Mouse (Mus musculus): ENCODE measurements at regions not wholly inside any gene's neighbourhood (a gene's known extent, or its start where the extent isn't known, plus 50 kb on each side); places are given as distances from the start of the nearest gene placed in this dataset.
A peak's percentile ranks its signal among the peaks of the same experiment; 100 is the strongest.

DNA sequence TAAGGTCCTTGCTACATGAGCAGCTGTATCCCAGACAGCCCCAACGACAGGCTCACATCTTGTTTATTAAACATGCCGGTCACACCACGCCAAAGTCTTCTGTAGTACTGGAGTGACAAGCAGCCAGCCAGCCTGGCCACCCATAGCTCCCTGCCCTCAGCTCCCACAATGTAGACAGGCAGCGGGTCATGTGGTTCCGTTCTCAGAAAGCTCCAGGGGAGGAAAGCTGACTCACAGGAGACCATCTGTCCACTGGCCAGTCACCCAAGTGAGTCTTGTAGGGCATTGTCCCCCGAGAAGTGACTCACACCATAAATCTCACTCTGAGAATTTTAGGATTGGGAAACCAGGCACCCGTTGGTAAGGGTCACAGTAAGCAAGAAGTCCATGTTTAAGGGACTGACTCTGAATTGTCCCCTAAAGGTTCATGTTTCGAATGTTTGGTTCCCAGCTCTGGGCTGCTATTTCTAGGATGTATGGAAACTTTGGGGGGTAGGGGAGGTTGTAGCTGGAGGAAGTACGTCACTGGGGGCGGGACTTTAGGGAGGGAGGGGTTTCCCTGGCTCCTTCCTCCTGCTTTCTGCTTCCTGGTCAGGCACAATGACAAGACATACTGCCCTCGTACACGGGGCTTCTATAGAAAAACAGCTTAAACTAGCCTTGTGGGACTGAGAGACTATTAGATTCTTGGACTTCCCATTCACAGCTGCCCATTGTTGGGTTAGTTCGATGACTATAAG, 203.0 kb upstream of the Tbx3 start:
- no peak overlapping the region for H3K27ac ChIP-seq
- H3K4me1 ChIP-seq = peaks cover 6% of the 10 kb centered on the region; the same call in 1 of the 2 replicates
- H3K36me3 ChIP-seq = no peaks in the 10 kb centered on the region
- no peaks in the 10 kb centered on the region for H3K9me3 ChIP-seq
- H3K4me2 ChIP-seq (replicated peaks) = no peak overlapping the region
- no peak overlapping the region for H3K4me3 ChIP-seq
- H3K27me3 ChIP-seq = no peaks in the 10 kb centered on the region
- WGBS = 83% methylated on average over 13 of the region's 13 CpGs
- ATAC-seq (ENCODE audit: low FRiP score, low read depth) = no peak
- no peak overlapping the region for H3K9ac ChIP-seq

DNA sequence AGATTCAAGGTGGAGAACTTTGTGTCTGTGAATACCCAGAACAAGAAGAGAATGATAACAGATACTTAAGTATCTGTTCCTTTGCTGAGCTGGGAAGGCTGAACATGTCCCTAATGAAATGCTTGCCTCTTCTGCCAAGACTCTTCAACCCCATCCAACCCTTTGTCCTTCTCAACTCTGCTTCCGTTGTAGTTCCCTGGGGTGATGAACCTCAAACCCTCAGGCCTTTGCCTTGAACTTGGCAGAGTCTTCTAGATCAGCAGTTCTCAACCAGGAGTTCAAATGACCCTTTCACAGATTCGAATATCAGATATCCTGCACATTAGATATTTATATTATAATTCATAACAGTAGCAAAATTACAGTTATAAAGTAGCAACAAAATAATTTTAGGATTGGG, 192.5 kb upstream of the Tbx3 start:
- Histone ChIP-seq H3K4me1 (peaks cover 20% of the 10 kb centered on the region), H3K27me3 (peaks cover 11% of the 10 kb centered on the region), H3K36me3 (no peaks in the 10 kb centered on the region), H3K27ac (no peak overlapping the region), H3K4me3 (no peak overlapping the region), H3K9ac (no peak overlapping the region), H3K9me3 (peaks cover 4% of the 10 kb centered on the region), H3K4me2 (replicated peaks) (no peak overlapping the region)
- ATAC-seq (ENCODE audit: low FRiP score, low read depth) = no peak
- 83% methylated on average over 2 of the region's 2 CpGs for WGBS

GRCm38 (mm10) chr5:119478331-119478730, 192.1 kb upstream of the Tbx3 start:
- no peak overlapping the region for H3K4me2 ChIP-seq (replicated peaks)
- ATAC-seq (ENCODE audit: low FRiP score, low read depth) = no peak
- H3K27me3 ChIP-seq = peaks cover 11% of the 10 kb centered on the region
- H3K4me3 ChIP-seq = no peak overlapping the region
- H3K36me3 ChIP-seq = no peaks in the 10 kb centered on the region
- peaks cover 4% of the 10 kb centered on the region for H3K9me3 ChIP-seq
- H3K9ac ChIP-seq = no peak overlapping the region
- 87% methylated on average over 4 of the region's 4 CpGs for WGBS
- H3K4me1 ChIP-seq = peaks cover 20% of the 10 kb centered on the region
- H3K27ac ChIP-seq = no peak overlapping the region

- no peak for ATAC-seq (ENCODE audit: low FRiP score, low read depth)
- Histone ChIP-seq H3K9me3 (no peaks in the 10 kb centered on the region), H3K4me1 (peaks cover 20% of the 10 kb centered on the region), H3K27me3 (peaks cover 15% of the 10 kb centered on the region), H3K4me2 (replicated peaks) (peak overlapping the region; percentile 38), H3K36me3 (no peaks in the 10 kb centered on the region), H3K27ac (peak overlapping the region; percentile 39; the same call in 1 of the 2 replicates), H3K4me3 (no peak overlapping the region), H3K9ac (no peak overlapping the region)
- 24% methylated on average over 28 of the region's 28 CpGs for WGBS
Measured at GRCm38 (mm10) chr5:119480191-119481190, 190.0 kb upstream of the Tbx3 start.

GRCm38 (mm10) chr5:119483706-119484105, 186.8 kb upstream of the Tbx3 start:
- no peaks in the 10 kb centered on the region for H3K9me3 ChIP-seq
- 81% methylated on average over 8 of the region's 8 CpGs for WGBS
- peaks cover 13% of the 10 kb centered on the region for H3K27me3 ChIP-seq
- no peak overlapping the region for H3K4me2 ChIP-seq (replicated peaks)
- no peaks in the 10 kb centered on the region for H3K36me3 ChIP-seq
- H3K9ac ChIP-seq = no peak overlapping the region
- peaks cover 30% of the 10 kb centered on the region for H3K4me1 ChIP-seq
- H3K27ac ChIP-seq = no peak overlapping the region
- H3K4me3 ChIP-seq = no peak overlapping the region
- ATAC-seq (ENCODE audit: low FRiP score, low read depth) = no peak

- Histone ChIP-seq H3K4me3 (no peak overlapping the region), H3K4me1 (peaks cover 11% of the 10 kb centered on the region), H3K4me2 (replicated peaks) (no peak overlapping the region), H3K27ac (no peak overlapping the region), H3K9ac (no peak overlapping the region), H3K36me3 (no peaks in the 10 kb centered on the region), H3K9me3 (no peaks in the 10 kb centered on the region), H3K27me3 (peaks cover 18% of the 10 kb centered on the region)
- no peak for ATAC-seq (ENCODE audit: low FRiP score, low read depth)
Measured at GRCm38 (mm10) chr5:119486196-119486595, 184.3 kb upstream of the Tbx3 start.

- H3K36me3 ChIP-seq = no peaks in the 10 kb centered on the region
- WGBS = 16% methylated on average over 8 of the region's 8 CpGs
- no peak overlapping the region for H3K27ac ChIP-seq
- H3K27me3 ChIP-seq = peaks cover 16% of the 10 kb centered on the region; the same call in 1 of the 2 replicates
- H3K4me2 ChIP-seq (replicated peaks) = no peak overlapping the region
- 0 out of 2 replicates have a peak, but pooled peaks have one; percentile 15 for ATAC-seq (ENCODE audit: low FRiP score, low read depth)
- no peak overlapping the region for H3K9ac ChIP-seq
- no peak overlapping the region for H3K4me3 ChIP-seq
- no peaks in the 10 kb centered on the region for H3K9me3 ChIP-seq
- H3K4me1 ChIP-seq = peaks cover 10% of the 10 kb centered on the region; the same call in 1 of the 2 replicates
Measured at GRCm38 (mm10) chr5:119487184-119487583, 183.3 kb upstream of the Tbx3 start.

GRCm38 (mm10) chr5:119497501-119497900, 173.0 kb upstream of the Tbx3 start:
- H3K27me3 ChIP-seq = peaks cover 41% of the 10 kb centered on the region
- no peak for ATAC-seq (ENCODE audit: low FRiP score, low read depth)
- H3K9ac ChIP-seq = no peak overlapping the region
- H3K36me3 ChIP-seq = no peaks in the 10 kb centered on the region
- 85% methylated on average over 1 of the region's 1 CpGs for WGBS
- H3K27ac ChIP-seq = no peak overlapping the region
- H3K4me2 ChIP-seq (replicated peaks) = no peak overlapping the region
- no peaks in the 10 kb centered on the region for H3K4me1 ChIP-seq
- no peaks in the 10 kb centered on the region for H3K9me3 ChIP-seq
- no peak overlapping the region for H3K4me3 ChIP-seq

DNA sequence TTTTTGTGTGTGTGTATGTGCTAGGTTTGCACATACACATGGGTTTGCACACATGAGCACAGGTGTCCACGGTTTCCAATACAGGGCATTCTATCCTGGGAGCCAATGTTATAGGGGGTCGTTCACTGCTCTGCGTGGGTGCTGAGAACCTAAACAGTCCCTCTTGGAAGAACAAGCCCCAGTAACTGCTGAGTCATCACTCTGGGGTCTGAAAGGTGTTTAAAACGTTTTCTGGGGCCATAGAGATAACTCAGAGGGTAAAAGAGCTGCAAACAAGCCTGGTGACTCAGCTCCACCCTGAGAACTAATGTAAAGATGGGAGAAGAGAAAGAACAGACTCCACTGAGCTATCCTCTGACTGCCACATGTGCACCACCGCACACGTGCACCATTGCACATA, 172.0 kb upstream of the Tbx3 start:
- no peak overlapping the region for H3K4me2 ChIP-seq (replicated peaks)
- no peaks in the 10 kb centered on the region for H3K36me3 ChIP-seq
- 65% methylated on average over 6 of the region's 6 CpGs for WGBS
- H3K27ac ChIP-seq = no peak overlapping the region
- no peak overlapping the region for H3K9ac ChIP-seq
- no peaks in the 10 kb centered on the region for H3K9me3 ChIP-seq
- H3K4me3 ChIP-seq = no peak overlapping the region
- H3K27me3 ChIP-seq = peaks cover 41% of the 10 kb centered on the region
- no peak for ATAC-seq (ENCODE audit: low FRiP score, low read depth)
- H3K4me1 ChIP-seq = no peaks in the 10 kb centered on the region

- 25% methylated on average over 14 of the region's 14 CpGs for WGBS
- Histone ChIP-seq H3K9ac (no peak overlapping the region), H3K4me2 (replicated peaks) (0 out of 2 replicates have a peak overlapping the region, but pooled peaks have one; percentile 11), H3K27me3 (peaks cover 36% of the 10 kb centered on the region), H3K36me3 (no peaks in the 10 kb centered on the region), H3K9me3 (0 out of 2 replicates have a peak, but pooled peaks cover 6% of the 10 kb centered on the region), H3K27ac (no peak overlapping the region), H3K4me1 (0 out of 2 replicates have a peak, but pooled peaks cover 8% of the 10 kb centered on the region), H3K4me3 (no peak overlapping the region)
- no peak for ATAC-seq (ENCODE audit: low FRiP score, low read depth)
Measured at GRCm38 (mm10) chr5:119507709-119508108, 162.8 kb upstream of the Tbx3 start.

DNA sequence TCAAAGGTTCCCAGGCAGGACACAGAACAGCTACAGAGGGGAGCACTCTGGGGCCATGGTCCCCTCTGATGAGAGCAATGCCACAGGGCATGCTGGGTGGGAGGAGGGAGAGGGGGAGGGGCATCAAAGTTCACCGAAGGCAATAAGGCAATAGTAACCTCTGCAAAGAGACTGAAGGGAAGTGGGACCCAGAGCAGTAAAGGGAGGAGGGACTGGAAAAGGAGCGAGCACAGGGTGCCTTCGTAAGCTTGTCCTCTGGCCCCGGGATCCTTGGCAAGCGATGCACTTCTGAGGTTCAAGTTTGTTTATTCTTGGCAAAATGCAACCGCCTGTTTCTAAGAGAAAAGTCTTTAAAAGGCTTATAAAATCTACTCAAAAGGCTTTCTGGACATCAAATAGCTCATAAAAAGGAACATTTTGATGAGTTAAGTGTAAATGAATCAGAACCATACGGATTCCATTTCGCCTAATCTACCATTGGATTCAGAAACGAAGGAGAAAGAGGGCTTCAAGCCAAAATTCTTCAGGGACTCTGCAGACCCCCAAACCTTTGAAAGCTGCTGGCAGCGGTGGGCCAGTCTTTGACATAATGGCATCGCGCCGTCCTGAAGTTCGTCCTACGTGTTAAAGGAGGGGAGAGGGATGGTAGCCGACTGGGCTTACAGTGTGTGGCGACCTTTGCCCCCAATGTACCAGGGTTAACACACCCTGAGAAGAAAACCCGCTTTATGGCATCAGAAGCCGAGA, 151.8 kb upstream of the Tbx3 start:
- no peaks in the 10 kb centered on the region for H3K36me3 ChIP-seq
- ATAC-seq (ENCODE audit: low FRiP score, low read depth) = peak; percentile 51; the same call in 1 of the 2 replicates
- H3K4me2 ChIP-seq (replicated peaks) = peak overlapping the region; percentile 32; the same call in 1 of the 2 replicates
- peak overlapping the region; percentile 10; the same call in 1 of the 2 replicates for H3K27ac ChIP-seq
- no peaks in the 10 kb centered on the region for H3K9me3 ChIP-seq
- peaks cover 77% of the 10 kb centered on the region for H3K27me3 ChIP-seq
- 28% methylated on average over 19 of the region's 19 CpGs for WGBS
- H3K4me1 ChIP-seq = peaks cover 27% of the 10 kb centered on the region
- no peak overlapping the region for H3K4me3 ChIP-seq
- H3K9ac ChIP-seq = no peak overlapping the region

Data from limb, embryonic 13.5 days (tissue).